Mouse (Mus musculus) hindbrain, embryonic 11.5 days (tissue): ENCODE measurements around the gene Spint1. TPM values are rescaled to one million over a fixed set of nuclear protein-coding genes. Genes with fewer than 3 reads are reported as not detected.

Experiments used
- ATAC-seq: fragments of 200-750 bp; cut with Nextera tagmentation; 2 replicates; pipeline ENCODE4 v1.8.0; 2017; ENCODE audit warnings: mild to moderate bottlenecking, moderate TSS enrichment, moderate library complexity; ENCODE audit not compliant: low FRiP score
- DNase-seq: peaks from one replicate; pipeline ENCODE4 v3.0.0-alpha.2; 2015; ENCODE audit warnings: low spot score
- H3K27ac ChIP-seq: fragments of 300-500 bp; sonication (generic); 2 replicates; pipeline ENCODE4 v1.5.1; 2014; ENCODE audit warnings: mild to moderate bottlenecking, low read depth, low read length
- H3K27me3 ChIP-seq: fragments of 300-500 bp; sonication (generic); 2 replicates; pipeline ENCODE4 v1.6.1; 2014; ENCODE audit warnings: mild to moderate bottlenecking, low read length, moderate library complexity, mixed read lengths; ENCODE audit not compliant: control insufficient read depth, insufficient read depth
- H3K36me3 ChIP-seq: fragments of 300-500 bp; sonication (generic); 2 replicates; pipeline ENCODE4 v1.6.1; 2014; ENCODE audit warnings: mild to moderate bottlenecking, low read length, moderate library complexity, mixed read lengths; ENCODE audit not compliant: control insufficient read depth, insufficient read depth
- H3K4me1 ChIP-seq: fragments of 300-500 bp; sonication (generic); replicated peaks from 2 replicates; pipeline ENCODE4 v1.6.1; 2014; ENCODE audit warnings: low read length, mixed read lengths; ENCODE audit not compliant: control insufficient read depth, insufficient read depth
- H3K4me2 ChIP-seq: fragments of 300-500 bp; sonication (generic); replicated peaks from 2 replicates; pipeline ENCODE4 v1.6.1; 2014; ENCODE audit warnings: mild to moderate bottlenecking, low read depth, low read length
- H3K4me3 ChIP-seq: fragments of 300-500 bp; sonication (generic); 2 replicates; pipeline ENCODE4 v1.5.1; 2014; ENCODE audit warnings: low read depth, low read length
- H3K9ac ChIP-seq: fragments of 300-500 bp; sonication (generic); 2 replicates; pipeline ENCODE4 v1.6.1; 2014; ENCODE audit warnings: low read depth, low read length
- H3K9me3 ChIP-seq: fragments of 300-500 bp; sonication (generic); 2 replicates; pipeline ENCODE4 v1.6.1; 2016; ENCODE audit warnings: low read length; ENCODE audit not compliant: control insufficient read depth
- WGBS: fragments of 180-500 bp; shearing (Covaris S2); extraction: QIAGEN DNeasy Blood & Tissue Kit; methylation state at CpG from one replicate; pipeline ENCODE4 v1.1.7; 2014; 5-methylcytosine and 5-hydroxymethylcytosine counted together
- polyA plus RNA-seq: library from polyadenylated mRNA; unstranded; fragments of >200 nt; fragmentation: Nextera tagmentation; extraction: Ambion mirVana; gene quantifications from 2 replicates; pipeline ENCODE4 v1.2.1, GENCODE M21; 2014

The Spint1 gene
- polyA plus RNA-seq, result 4.1 and 4.6 TPM in 2 replicates

DNA sequence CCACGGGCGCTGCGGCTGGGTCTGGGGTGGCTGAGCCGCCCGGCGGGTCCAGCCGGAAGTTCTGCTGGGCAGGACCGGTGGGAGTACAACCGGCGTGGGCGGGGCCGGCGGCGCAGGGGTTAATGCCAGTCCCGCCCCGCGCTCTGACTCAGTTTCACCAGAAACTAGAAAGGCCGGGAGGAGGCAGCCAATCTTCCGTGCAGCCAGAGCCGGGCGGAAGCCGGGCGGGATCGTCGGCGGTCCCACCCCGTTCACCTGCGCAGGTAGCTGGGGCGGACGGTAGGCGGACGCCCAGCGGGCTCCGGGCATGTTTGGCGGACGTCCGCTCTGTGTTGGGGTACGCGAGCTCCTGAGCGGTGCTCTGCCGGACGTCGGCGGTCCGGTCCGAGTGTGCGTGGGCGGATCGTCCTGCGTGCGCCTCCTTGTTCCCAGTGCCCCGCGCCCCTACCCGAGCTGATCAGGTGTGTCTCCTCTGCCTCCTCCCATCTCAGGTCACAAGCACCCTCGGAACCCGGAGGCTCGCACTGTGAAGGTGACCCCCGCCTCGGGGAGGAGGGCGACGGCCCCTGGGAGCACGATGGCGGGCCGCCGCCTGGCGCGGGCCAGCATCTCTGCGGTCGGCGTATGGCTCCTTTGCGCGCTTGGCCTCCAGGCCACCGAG is at the start of gene Spint1:
Gene Spint1 (plus strand): TSS at position 153 of the 661 bp plus-strand sequence.
- Histone ChIP-seq H3K9me3 (no peaks in the 10 kb centered on the region), H3K36me3 (no peaks in the 10 kb centered on the region), H3K27ac (no peak within 1 kb of the TSS), H3K9ac (peak within 1 kb of the TSS; percentile 20), H3K4me1 (peaks cover 4% of the 10 kb centered on the region; the same call in 1 of the 2 replicates), H3K4me3 (peak within 1 kb of the TSS; percentile 38), H3K27me3 (peaks cover 43% of the 10 kb centered on the region), H3K4me2 (peak within 1 kb of the TSS; percentile 59)
- peak; percentile 47 for DNase-seq
- ATAC-seq, result no peak
- under 1% methylated on average over 65 of the region's 73 CpGs for WGBS

DNA sequence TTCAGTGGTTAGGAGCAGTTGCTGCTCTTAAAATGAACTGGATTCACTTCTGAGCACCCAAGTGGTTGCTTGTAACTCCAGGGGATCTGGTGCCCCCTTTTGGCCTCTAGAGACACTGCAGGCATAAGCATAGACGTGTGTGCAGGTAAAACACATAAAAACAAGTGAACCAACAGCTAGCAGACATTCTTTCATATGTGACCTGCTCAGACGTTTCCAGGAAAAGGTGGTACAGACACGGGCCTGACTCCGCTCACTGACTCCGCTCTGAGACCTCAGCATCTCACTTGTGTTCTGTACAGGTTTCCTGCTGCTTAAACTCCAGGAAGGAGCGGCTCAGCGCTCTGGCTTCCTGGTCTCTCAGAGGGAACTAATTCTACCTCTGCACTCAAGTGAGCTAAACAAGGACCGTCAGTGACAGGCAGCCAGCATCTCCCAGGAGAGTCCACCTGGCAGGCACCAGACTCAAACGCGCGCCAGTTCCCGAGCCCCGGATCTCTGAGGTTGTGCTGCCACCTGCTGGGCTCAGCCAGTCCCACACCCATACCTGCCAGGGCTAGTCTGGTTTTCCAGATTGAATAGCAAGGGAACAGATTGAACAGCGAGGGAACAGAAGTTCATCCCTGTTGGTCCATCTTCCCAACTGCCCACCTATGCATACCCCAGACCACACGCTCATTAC is 48.0 kb upstream of the Spint1 start:
- no peak overlapping the region for H3K27ac ChIP-seq

DNA sequence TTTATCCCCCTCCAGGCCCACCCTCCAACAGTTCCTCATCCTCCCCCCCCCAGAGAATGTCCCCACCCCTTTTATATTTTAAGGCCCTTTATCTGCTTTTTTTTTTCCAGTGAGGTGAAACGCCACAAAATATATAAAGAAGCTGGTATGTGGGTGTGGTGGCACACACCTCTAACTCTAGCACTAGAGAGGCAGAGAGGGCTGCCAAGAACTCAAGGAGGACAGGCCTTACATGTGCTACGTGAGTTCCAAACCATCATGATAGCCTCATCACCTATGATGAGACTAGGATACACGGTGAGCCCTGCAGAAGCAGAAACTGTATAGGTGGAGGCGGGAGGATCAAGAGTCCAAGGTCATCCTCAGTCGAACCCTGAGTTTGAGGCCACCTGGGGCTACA is 46.2 kb upstream of the Spint1 start:
- Histone ChIP-seq H3K4me3 (no peak overlapping the region), H3K36me3 (no peaks in the 10 kb centered on the region), H3K4me1 (no peaks in the 10 kb centered on the region), H3K27ac (no peak overlapping the region), H3K9ac (no peak overlapping the region), H3K4me2 (no peak overlapping the region), H3K27me3 (no peaks in the 10 kb centered on the region), H3K9me3 (no peaks in the 10 kb centered on the region)
- 87% methylated on average over 5 of the region's 5 CpGs for WGBS
- ATAC-seq, result no peak
- no peak for DNase-seq

More for the DNA sequence above, 48.0 kb upstream of the Spint1 start:
- Histone ChIP-seq H3K4me1 (no peaks in the 10 kb centered on the region), H3K9ac (no peak overlapping the region), H3K9me3 (no peaks in the 10 kb centered on the region), H3K27me3 (no peaks in the 10 kb centered on the region), H3K4me3 (peak overlapping the region; percentile 16; the same call in 1 of the 2 replicates), H3K36me3 (no peaks in the 10 kb centered on the region), H3K4me2 (peak overlapping the region; percentile 41)
- WGBS, result 11% methylated on average over 15 of the region's 15 CpGs
- DNase-seq (peak; percentile 90), ATAC-seq (peak; percentile 85)

DNA sequence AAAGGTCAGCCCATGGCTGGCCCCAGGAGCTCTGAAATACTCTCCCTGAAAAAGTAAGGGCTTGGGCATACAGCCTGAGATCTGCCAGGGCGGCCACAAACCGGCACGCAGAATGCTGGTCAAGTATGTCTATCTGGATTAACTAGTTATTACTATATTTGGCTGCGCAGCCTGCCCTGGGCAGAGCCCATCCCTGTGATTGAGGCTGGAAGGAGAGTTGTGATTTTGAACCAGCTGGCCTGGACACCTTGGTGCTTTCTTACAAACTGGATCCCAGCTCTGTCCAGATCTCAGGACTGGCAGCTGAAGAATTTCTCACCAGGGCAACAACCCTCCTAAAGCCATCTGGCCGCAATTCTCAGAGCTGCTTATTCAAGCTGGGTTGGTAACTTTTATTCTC is 43.0 kb upstream of the Spint1 start:
- Histone ChIP-seq H3K4me3 (no peak overlapping the region), H3K9ac (no peak overlapping the region), H3K27ac (no peak overlapping the region), H3K27me3 (no peaks in the 10 kb centered on the region), H3K36me3 (no peaks in the 10 kb centered on the region), H3K4me1 (no peaks in the 10 kb centered on the region), H3K9me3 (no peaks in the 10 kb centered on the region), H3K4me2 (no peak overlapping the region)
- no peak for ATAC-seq
- WGBS, result 90% methylated on average over 5 of the region's 5 CpGs
- no peak for DNase-seq

DNA sequence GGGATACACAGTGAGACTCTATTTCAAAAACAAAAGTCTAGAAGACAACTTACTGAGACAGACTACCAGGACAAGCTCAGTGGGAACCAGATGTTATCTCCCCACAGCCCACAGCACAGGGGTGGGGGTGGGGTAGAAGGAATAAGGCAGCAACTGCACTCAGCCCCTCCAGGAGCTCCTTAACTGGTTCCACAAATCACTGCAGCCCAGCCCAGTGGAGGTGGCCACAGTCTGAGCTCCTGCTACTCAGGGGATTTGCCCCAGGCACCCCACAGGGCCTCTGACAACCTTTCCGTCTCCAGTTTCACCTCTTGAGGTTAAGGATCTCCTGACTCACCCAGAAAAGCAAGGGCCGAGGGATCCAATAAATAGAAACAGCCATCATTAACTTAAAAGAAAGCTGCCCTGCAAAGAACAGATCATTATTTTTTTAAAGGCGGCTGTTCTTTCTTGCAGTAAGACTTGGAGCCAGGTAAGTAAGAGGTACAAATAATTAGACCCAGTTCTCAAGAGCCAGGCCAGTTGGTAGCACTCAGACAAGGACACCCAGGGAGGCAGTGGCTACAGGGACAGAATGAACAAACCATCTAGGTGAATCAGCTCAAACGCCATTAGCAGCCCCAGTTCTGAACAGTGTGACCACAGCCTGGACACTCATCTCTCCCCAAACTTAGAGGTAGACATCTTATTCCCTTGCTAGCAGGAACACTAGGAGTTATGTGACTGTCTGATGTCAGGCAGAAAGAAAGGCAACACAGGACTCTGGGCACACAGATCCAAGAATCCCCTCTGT is 40.6 kb upstream of the Spint1 start:
- H3K9me3 ChIP-seq, result no peaks in the 10 kb centered on the region
- H3K4me3 ChIP-seq, result no peak overlapping the region
- ATAC-seq, result no peak
- H3K36me3 ChIP-seq, result no peaks in the 10 kb centered on the region
- WGBS, result 42% methylated on average over 4 of the region's 4 CpGs
- no peaks in the 10 kb centered on the region for H3K27me3 ChIP-seq
- H3K4me2 ChIP-seq, result no peak overlapping the region
- no peak overlapping the region for H3K27ac ChIP-seq
- H3K4me1 ChIP-seq, result no peaks in the 10 kb centered on the region
- no peak for DNase-seq
- no peak overlapping the region for H3K9ac ChIP-seq

DNA sequence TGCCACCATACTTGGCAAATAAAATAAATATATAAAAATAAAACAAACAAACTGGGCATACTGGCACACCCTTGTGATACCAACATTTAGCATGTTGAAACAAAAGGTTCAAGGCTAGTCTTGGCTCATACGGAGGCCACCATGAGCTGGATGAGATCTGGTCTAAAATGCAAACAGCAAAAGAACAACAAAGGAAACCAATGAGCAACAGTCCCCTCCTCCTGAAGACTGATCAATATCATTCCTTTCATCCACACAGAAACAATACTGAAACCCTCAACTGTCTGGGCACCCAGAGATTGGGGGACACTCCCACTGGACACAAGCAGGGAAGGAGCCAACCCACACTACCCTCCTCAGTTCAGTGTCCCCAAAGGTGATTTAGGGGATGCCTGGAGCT is 39.7 kb upstream of the Spint1 start:
- H3K4me2 ChIP-seq, result no peak overlapping the region
- DNase-seq, result no peak
- H3K27me3 ChIP-seq, result no peaks in the 10 kb centered on the region
- no peak for ATAC-seq
- 83% methylated on average over 1 of the region's 1 CpGs for WGBS
- no peak overlapping the region for H3K4me3 ChIP-seq
- H3K36me3 ChIP-seq, result no peaks in the 10 kb centered on the region
- H3K9ac ChIP-seq, result no peak overlapping the region
- H3K9me3 ChIP-seq, result no peaks in the 10 kb centered on the region
- no peaks in the 10 kb centered on the region for H3K4me1 ChIP-seq
- H3K27ac ChIP-seq, result no peak overlapping the region

DNA sequence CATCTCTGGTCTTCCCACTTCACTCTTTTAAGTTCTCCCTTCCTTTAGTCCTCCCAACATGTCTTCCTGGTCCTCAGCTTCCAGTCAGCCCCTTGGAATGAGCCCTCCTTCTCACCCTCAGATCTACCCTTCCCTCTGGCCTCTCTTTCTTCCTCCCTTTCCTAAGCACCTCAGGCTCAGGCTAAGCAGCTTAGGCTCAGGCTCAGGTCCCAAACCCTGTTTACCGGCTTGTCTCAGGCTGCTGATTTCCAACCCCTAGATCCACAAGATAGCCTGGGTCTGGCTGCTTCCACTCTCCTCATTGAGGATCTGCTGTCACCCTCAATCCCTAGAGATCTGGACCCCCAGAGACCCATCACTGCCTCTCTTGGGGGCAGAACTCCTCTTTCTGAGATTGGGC is 39.1 kb upstream of the Spint1 start:
- no peaks in the 10 kb centered on the region for H3K9me3 ChIP-seq
- DNase-seq, result no peak
- no peak for ATAC-seq
- no peaks in the 10 kb centered on the region for H3K4me1 ChIP-seq
- no peak overlapping the region for H3K27ac ChIP-seq
- no peak overlapping the region for H3K4me2 ChIP-seq
- H3K36me3 ChIP-seq, result no peaks in the 10 kb centered on the region
- no peak overlapping the region for H3K4me3 ChIP-seq
- 61% methylated on average over 1 of the region's 1 CpGs for WGBS
- H3K27me3 ChIP-seq, result no peaks in the 10 kb centered on the region
- H3K9ac ChIP-seq, result no peak overlapping the region

DNA sequence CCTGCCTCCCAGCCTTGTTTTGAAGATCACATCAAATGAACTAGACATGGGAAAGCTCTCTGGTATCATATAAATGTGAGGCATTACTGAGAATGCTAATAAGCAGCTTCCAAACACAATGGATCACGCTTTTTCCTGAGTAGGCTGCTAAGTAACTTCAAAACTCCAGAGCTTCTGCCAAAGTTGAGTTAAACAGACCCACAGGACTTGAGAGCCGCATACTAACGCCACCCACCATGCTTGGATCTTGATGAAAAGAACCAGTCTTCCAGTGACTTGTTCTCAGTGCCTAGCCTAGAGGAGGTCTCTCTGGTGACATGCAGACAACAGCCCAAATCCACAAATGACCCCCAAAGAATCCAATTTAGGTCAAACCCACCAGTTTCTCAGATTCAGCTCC is 38.2 kb upstream of the Spint1 start:
- H3K27ac ChIP-seq, result no peak overlapping the region
- no peak overlapping the region for H3K9ac ChIP-seq
- H3K36me3 ChIP-seq, result no peaks in the 10 kb centered on the region
- DNase-seq (no peak), ATAC-seq (no peak)
- H3K4me1 ChIP-seq, result no peaks in the 10 kb centered on the region
- H3K27me3 ChIP-seq, result no peaks in the 10 kb centered on the region
- no peaks in the 10 kb centered on the region for H3K9me3 ChIP-seq
- 61% methylated on average over 3 of the region's 3 CpGs for WGBS
- no peak overlapping the region for H3K4me2 ChIP-seq
- no peak overlapping the region for H3K4me3 ChIP-seq
